Mouse (Mus musculus): ENCODE measurements around the gene Gas2l3. TPM values are rescaled to one million over a fixed set of nuclear protein-coding genes. Genes with fewer than 3 reads are reported as not detected.

The Gas2l3 gene
- total and polyA plus RNA-seq, 3 experiments: 2.9 to 3.7 TPM; not detected in 1

- Histone ChIP-seq H3K4me1 (ENCODE audit: control insufficient read depth in 1 of 2, insufficient read depth in 2 of 2, low read length in 2 of 2) (peaks cover 0 to 5% of the 10 kb centered on the region in 2 experiments; a peak in 1 of 4 replicates), H3K27me3 (ENCODE audit: control insufficient read depth in 1 of 2, insufficient read depth in 2 of 2, low read length in 2 of 2) (no peaks in the 10 kb centered on the region), H3K4me3 (ENCODE audit: control insufficient read depth in 1 of 2, insufficient read depth in 1 of 2, low read depth in 2 of 2, low read length in 2 of 2) (no peak overlapping the region), H3K9ac (ENCODE audit: control insufficient read depth, low read depth, low read length, poor library complexity, severe bottlenecking) (no peak overlapping the region), H3K9me3 (replicated peaks; ENCODE audit: insufficient read depth, low read length) (no peaks in the 10 kb centered on the region), H3K79me2 (ENCODE audit: control insufficient read depth, insufficient read depth, low read length, poor library complexity) (no peaks in the 10 kb centered on the region), H3K27ac (ENCODE audit: control insufficient read depth, low read depth, low read length) (no peak overlapping the region), H3K36me3 (ENCODE audit: control insufficient read depth in 1 of 2, insufficient read depth in 2 of 2, low read length in 2 of 2) (peaks cover 0 to 2% of the 10 kb centered on the region in 2 experiments; a peak in 3 of 4 replicates)
- no peak for DNase-seq (ENCODE audit: low read depth, low spot score)
- no peak for TF ChIP-seq SIN3A (IDR thresholded peaks at IDR 0.05; ENCODE audit: low read length)
- no peak for TF ChIP-seq ELF1 (IDR thresholded peaks at IDR 0.05; ENCODE audit: low read depth, low read length)
- TF ChIP-seq ETS1 (IDR thresholded peaks at IDR 0.05; ENCODE audit: low read depth, low read length): no peak
- no peak for TF ChIP-seq CHD2 (IDR thresholded peaks at IDR 0.05; ENCODE audit: low read length)
- no peak for TF ChIP-seq BHLHE40 (IDR thresholded peaks at IDR 0.05; ENCODE audit: borderline replicate concordance, low read depth, low read length)
Observed at GRCm38 (mm10) chr10:89435413-89435812, 8.4 kb downstream of the Gas2l3 start.

- Histone ChIP-seq H3K36me3 (ENCODE audit: control insufficient read depth in 1 of 2, insufficient read depth in 2 of 2, low read length in 2 of 2) (peaks cover 0 to 2% of the 10 kb centered on the region in 2 experiments; a peak in 3 of 4 replicates), H3K4me1 (ENCODE audit: control insufficient read depth in 1 of 2, insufficient read depth in 2 of 2, low read length in 2 of 2) (peaks cover 0 to 5% of the 10 kb centered on the region in 2 experiments; a peak in 1 of 4 replicates), H3K9me3 (replicated peaks; ENCODE audit: insufficient read depth, low read length) (no peaks in the 10 kb centered on the region), H3K79me2 (ENCODE audit: control insufficient read depth, insufficient read depth, low read length, poor library complexity) (no peaks in the 10 kb centered on the region), H3K27ac (ENCODE audit: control insufficient read depth, low read depth, low read length) (no peak overlapping the region), H3K9ac (ENCODE audit: control insufficient read depth, low read depth, low read length, poor library complexity, severe bottlenecking) (no peak overlapping the region), H3K4me3 (ENCODE audit: control insufficient read depth in 1 of 2, insufficient read depth in 1 of 2, low read depth in 2 of 2, low read length in 2 of 2) (no peak overlapping the region), H3K27me3 (ENCODE audit: control insufficient read depth in 1 of 2, insufficient read depth in 2 of 2, low read length in 2 of 2) (no peaks in the 10 kb centered on the region)
- no peak for DNase-seq (ENCODE audit: low read depth, low spot score)
- TF ChIP-seq HCFC1 (IDR thresholded peaks at IDR 0.05; ENCODE audit: low read depth, low read length) (no peak), KAT2A (conservative IDR thresholded peaks at IDR 0.05; ENCODE audit: low read depth, low read length) (no peak), GATA1 (IDR thresholded peaks at IDR 0.05; ENCODE audit: low read depth, low read length) (no peak), CTCF (IDR thresholded peaks at IDR 0.05 in 2 of 3, conservative IDR thresholded peaks at IDR 0.05 in 1 of 3; ENCODE audit: control insufficient read depth in 1 of 3, insufficient read depth in 1 of 3, low read depth in 2 of 3, low read length in 3 of 3, poor library complexity in 1 of 3, severe bottlenecking in 1 of 3) (no peak), ZKSCAN1 (IDR thresholded peaks at IDR 0.05; ENCODE audit: low read depth, low read length) (no peak), MAZ (IDR thresholded peaks at IDR 0.05; ENCODE audit: low read depth, low read length) (no peak), RAD21 (IDR thresholded peaks at IDR 0.05; ENCODE audit: low read depth, low read length) (no peak), ZC3H11A (IDR thresholded peaks at IDR 0.05; ENCODE audit: low read depth, low read length) (no peak)
Observed at GRCm38 (mm10) chr10:89434509-89435210, 9.1 kb downstream of the Gas2l3 start.

DNA sequence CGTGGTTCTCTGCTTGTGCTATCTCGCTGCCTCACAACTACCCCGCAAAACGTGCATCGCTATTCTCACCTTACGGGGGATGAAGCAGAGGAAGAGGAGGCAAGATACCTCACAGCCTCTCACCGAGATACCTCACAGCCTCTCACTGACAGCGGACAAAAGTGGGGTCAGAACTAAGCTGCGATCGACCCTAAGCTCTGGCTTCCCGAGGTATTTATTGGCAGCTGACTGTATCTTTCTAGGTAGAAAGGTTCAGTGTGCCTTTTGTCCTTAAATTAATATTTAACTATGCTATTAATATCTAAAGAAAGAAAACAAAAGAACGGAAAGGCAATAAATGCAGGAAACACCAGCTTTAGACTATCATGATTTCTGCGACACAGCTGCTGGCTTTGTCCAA lies 11.0 kb downstream of the Gas2l3 start:
- Histone ChIP-seq H3K9me3 (replicated peaks; ENCODE audit: insufficient read depth, low read length) (no peaks in the 10 kb centered on the region), H3K36me3 (ENCODE audit: control insufficient read depth in 1 of 2, insufficient read depth in 2 of 2, low read length in 2 of 2) (no peaks in the 10 kb centered on the region; a peak in 2 of 4 replicates), H3K4me3 (ENCODE audit: control insufficient read depth in 1 of 2, insufficient read depth in 1 of 2, low read depth in 2 of 2, low read length in 2 of 2) (no peak overlapping the region), H3K9ac (ENCODE audit: control insufficient read depth, low read depth, low read length, poor library complexity, severe bottlenecking) (no peak overlapping the region), H3K27me3 (ENCODE audit: control insufficient read depth in 1 of 2, insufficient read depth in 2 of 2, low read length in 2 of 2) (no peaks in the 10 kb centered on the region), H3K27ac (ENCODE audit: control insufficient read depth, low read depth, low read length) (no peak overlapping the region), H3K4me1 (ENCODE audit: control insufficient read depth in 1 of 2, insufficient read depth in 2 of 2, low read length in 2 of 2) (no peaks in the 10 kb centered on the region), H3K79me2 (ENCODE audit: control insufficient read depth, insufficient read depth, low read length, poor library complexity) (no peaks in the 10 kb centered on the region)
- TF ChIP-seq POLR2A (IDR thresholded peaks at IDR 0.05; ENCODE audit: control insufficient read depth in 1 of 2, insufficient read depth in 1 of 2, low read depth in 1 of 2, low read length in 2 of 2, poor library complexity in 1 of 2): no peak
- no peak for TF ChIP-seq MAZ (IDR thresholded peaks at IDR 0.05; ENCODE audit: low read depth, low read length)
- TF ChIP-seq ETS1 (IDR thresholded peaks at IDR 0.05; ENCODE audit: low read depth, low read length): no peak
- TF ChIP-seq MEF2A (IDR thresholded peaks at IDR 0.05; ENCODE audit: extremely low read depth, insufficient replicate concordance, low read depth, low read length, poor library complexity, severe bottlenecking): no peak
- TF ChIP-seq MXI1 (IDR thresholded peaks at IDR 0.05; ENCODE audit: low read depth, low read length): no peak
- no peak for TF ChIP-seq MYC (IDR thresholded peaks at IDR 0.05; ENCODE audit: low read depth, low read length)
- no peak for TF ChIP-seq KAT2A (conservative IDR thresholded peaks at IDR 0.05; ENCODE audit: low read depth, low read length)
- no peak for TF ChIP-seq USF2 (IDR thresholded peaks at IDR 0.05; ENCODE audit: borderline replicate concordance in 1 of 2, insufficient read depth in 1 of 2, low read depth in 1 of 2, low read length in 2 of 2)
- no peak for TF ChIP-seq SIN3A (IDR thresholded peaks at IDR 0.05; ENCODE audit: low read length)
- no peak for TF ChIP-seq MAFK (IDR thresholded peaks at IDR 0.05; ENCODE audit: borderline replicate concordance, low read depth, low read length)
- TF ChIP-seq ELF1 (IDR thresholded peaks at IDR 0.05; ENCODE audit: low read depth, low read length): no peak
- DNase-seq (ENCODE audit: low read depth, low spot score): no peak

Data from MEL (cell line).